Mouse (Mus musculus): ENCODE measurements around the gene Tbata.

- TF ChIP-seq TBP (IDR thresholded peaks at IDR 0.05; ENCODE audit: low read depth, low read length) (no peak), POLR2A (IDR thresholded peaks at IDR 0.05; ENCODE audit: control insufficient read depth in 1 of 2, insufficient read depth in 1 of 2, low read depth in 1 of 2, low read length in 2 of 2, poor library complexity in 1 of 2) (no peak), ETS1 (IDR thresholded peaks at IDR 0.05; ENCODE audit: low read depth, low read length) (no peak), POLR2AphosphoS5 (IDR thresholded peaks at IDR 0.05; ENCODE audit: borderline replicate concordance, low read depth, low read length) (no peak), CTCF (IDR thresholded peaks at IDR 0.05 in 2 of 3, conservative IDR thresholded peaks at IDR 0.05 in 1 of 3; ENCODE audit: control insufficient read depth in 1 of 3, insufficient read depth in 1 of 3, low read depth in 2 of 3, low read length in 3 of 3, poor library complexity in 1 of 3, severe bottlenecking in 1 of 3) (no peak), ZC3H11A (IDR thresholded peaks at IDR 0.05; ENCODE audit: low read depth, low read length) (no peak)
Observed at GRCm38 (mm10) chr10:61231756-61232155, 60.0 kb downstream of the Tbata start.
